Mouse (Mus musculus): ENCODE data around the gene Zfp28. TPM values are rescaled to one million over a fixed set of nuclear protein-coding genes. Genes with fewer than 3 reads are reported as not detected.

Zfp28 gene
- polyA plus RNA-seq, 2 experiments: 0.91 to 1.0 TPM

DNA sequence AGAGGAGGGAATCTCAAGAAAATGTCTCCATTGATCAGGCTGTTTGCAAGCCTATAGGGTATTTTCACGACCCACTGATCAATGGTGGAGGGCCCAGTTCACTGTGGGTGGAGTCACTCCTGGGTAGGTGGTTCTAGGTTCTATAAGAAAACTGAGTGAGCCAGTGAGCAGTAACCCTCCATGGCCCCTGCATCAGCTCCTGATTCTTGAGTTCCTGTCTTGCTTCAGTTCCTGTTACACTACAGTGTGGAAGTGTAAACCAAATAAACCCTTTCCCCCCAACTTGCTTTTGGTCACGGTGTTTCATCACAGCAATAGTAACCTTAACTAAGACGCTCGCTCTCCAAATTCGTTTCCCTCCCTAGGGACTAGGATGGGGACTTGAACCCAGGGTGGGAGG is 5.9 kb downstream of the Zfp28 start:
- ATAC-seq (ENCODE audit: insufficient read depth) (no peak), DNase-seq (ENCODE audit: low read depth in 3 of 3, low spot score in 3 of 3) (no peak)
- 66% methylated on average over 5 of the region's 5 CpGs for WGBS (ENCODE audit: insufficient replicate concordance)

DNA sequence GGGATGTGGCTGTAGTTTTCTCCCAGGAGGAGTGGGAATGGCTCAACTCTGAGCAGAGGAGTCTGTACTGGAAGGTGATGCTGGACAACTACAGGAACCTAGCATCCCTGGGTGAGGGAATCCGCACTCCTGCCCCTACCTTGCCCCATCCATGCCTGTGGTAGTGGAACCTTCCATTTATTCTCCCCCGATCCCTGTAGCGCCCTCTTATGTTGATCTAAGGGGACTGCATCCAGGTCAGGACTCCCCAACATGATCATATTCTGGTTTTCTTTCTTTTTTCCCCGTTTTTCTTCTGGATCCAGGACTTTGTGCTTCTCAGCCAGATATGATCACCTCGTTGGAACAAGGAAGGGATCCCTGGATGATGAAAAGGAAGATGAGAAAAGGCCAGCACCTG is 6.4 kb downstream of the Zfp28 start:
- ATAC-seq (ENCODE audit: insufficient read depth): no peak
- WGBS (ENCODE audit: insufficient replicate concordance): 42% methylated on average over 5 of the region's 5 CpGs

More for the DNA sequence above, 5.9 kb downstream of the Zfp28 start:
- no peak overlapping the region for H3K9ac ChIP-seq (replicated peaks)
- no peaks in the 10 kb centered on the region for H3K36me3 ChIP-seq (replicated peaks; ENCODE audit: control insufficient read depth, insufficient read depth, low read depth)
- no peak overlapping the region for H3K27ac ChIP-seq
- H3K27me3 ChIP-seq (ENCODE audit: control insufficient read depth, insufficient read depth, low read length): no peaks in the 10 kb centered on the region
- no peaks in the 10 kb centered on the region for H3K9me3 ChIP-seq (ENCODE audit: control insufficient read depth, low read length)
- no peak overlapping the region for H3K4me2 ChIP-seq (ENCODE audit: low read depth)
- no peak overlapping the region for H3K4me3 ChIP-seq (ENCODE audit: insufficient read depth in 1 of 2, low read depth in 2 of 2, low read length in 2 of 2)
- H3K4me1 ChIP-seq (replicated peaks; ENCODE audit: control insufficient read depth in 2 of 2, insufficient read depth in 2 of 2, low read length in 1 of 2): peaks cover under 1 to 1% of the 10 kb centered on the region in 2 experiments; a peak in 3 of 4 replicates
- TF ChIP-seq EP300 (IDR thresholded peaks at IDR 0.05; ENCODE audit: low read depth) (no peak), CTCF (IDR thresholded peaks at IDR 0.05; ENCODE audit: low read depth) (no peak)

DNA sequence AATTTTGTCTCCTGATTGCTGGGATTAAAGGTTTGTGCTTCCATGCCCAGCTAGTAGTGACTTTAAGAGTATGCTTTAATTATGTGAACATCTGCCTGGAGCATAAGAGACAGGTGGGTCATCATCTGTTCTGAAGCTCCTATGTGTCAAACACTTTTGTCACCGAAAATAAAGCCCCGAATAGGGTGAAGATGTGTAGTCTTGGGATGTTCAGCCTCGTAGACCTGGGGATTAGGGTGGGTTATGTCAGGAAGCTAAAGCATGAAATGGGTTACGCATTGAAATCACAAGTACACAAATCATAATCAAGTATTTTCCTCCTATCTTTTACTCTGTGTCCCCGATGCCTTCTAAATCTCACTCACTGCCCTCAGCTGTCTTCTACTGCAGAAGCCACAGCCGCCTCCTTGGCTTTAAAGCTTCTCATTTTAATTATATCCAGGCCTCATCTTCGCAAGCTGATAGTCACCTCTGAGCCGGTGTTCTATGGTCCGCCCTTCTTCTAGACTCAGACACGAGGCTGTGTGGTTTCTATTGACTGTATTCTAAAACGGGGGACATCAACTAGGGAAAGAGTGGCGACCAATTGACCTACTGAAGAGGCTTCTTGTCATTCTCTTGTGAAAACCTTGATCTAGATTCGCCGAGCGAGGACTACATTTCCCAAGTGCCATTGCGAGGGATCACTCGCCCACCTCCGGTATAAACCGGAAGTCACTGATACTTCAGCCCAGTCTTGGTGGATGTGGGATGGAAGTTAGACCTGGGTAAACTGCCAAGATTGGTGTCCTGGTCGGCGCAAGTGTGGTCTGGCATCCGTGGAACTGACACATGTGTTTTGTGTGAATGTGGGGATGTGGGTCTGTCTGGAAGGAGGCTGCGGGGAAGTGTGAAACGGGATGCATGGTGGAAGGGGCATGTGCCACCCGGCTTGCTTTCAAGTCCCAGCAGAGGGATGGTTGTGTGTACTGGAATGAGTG is 15.2 kb downstream of the Zfp28 start, which contains the start of gene Smim17:
Gene Smim17, plus strand, starts transcription at position 720 of the 980 bp plus-strand sequence.
- Histone ChIP-seq H3K36me3 (replicated peaks; ENCODE audit: control insufficient read depth, insufficient read depth, low read depth) (no peaks in the 10 kb centered on the region), H3K9ac (replicated peaks) (no peak within 1 kb of the TSS)
- no peak for TF ChIP-seq CTCF (IDR thresholded peaks at IDR 0.05; ENCODE audit: low read depth)
- TF ChIP-seq EP300 (IDR thresholded peaks at IDR 0.05; ENCODE audit: low read depth): no peak

More for the DNA sequence above, 6.4 kb downstream of the Zfp28 start:
- Histone ChIP-seq H3K4me2 (ENCODE audit: low read depth) (no peak overlapping the region), H3K4me1 (replicated peaks; ENCODE audit: control insufficient read depth in 2 of 2, insufficient read depth in 2 of 2, low read length in 1 of 2) (no peaks in the 10 kb centered on the region), H3K36me3 (replicated peaks; ENCODE audit: control insufficient read depth, insufficient read depth, low read depth) (no peaks in the 10 kb centered on the region), H3K27me3 (ENCODE audit: control insufficient read depth, insufficient read depth, low read length) (no peaks in the 10 kb centered on the region), H3K9ac (replicated peaks) (no peak overlapping the region), H3K27ac (no peak overlapping the region), H3K9me3 (ENCODE audit: control insufficient read depth, low read length) (no peaks in the 10 kb centered on the region), H3K4me3 (ENCODE audit: insufficient read depth in 1 of 2, low read depth in 2 of 2, low read length in 2 of 2) (no peak overlapping the region)
- peak; percentile 27; the same call in 1 of the 2 replicates for TF ChIP-seq CTCF (IDR thresholded peaks at IDR 0.05; ENCODE audit: low read depth)
- no peak for TF ChIP-seq EP300 (IDR thresholded peaks at IDR 0.05; ENCODE audit: low read depth)
- no peak for DNase-seq (ENCODE audit: low read depth in 3 of 3, low spot score in 3 of 3)

DNA sequence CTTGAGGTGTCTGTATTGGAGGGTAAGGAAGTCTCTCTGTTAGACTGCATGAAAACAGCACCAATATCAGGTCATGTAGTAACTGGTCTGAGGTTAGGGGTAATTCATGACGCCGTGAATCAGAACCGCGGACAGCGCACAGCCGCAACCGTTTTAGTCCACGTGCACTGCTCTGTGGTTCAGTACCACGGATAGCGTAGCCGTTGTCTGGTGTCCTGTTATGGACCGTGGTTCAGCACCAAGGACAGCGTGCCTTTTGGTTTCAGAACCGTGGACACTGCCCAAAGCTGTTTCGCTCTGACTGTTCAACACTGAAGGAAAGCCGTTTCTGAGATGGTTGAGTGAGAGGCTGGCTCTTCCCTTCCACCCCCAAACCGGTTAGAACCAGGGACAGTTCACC is 26.9 kb downstream of the Zfp28 start, which contains the start of gene Gm20715:
Gene Gm20715, plus strand, starts transcription at position 235 of the 400 bp plus-strand sequence.
- Histone ChIP-seq H3K4me1 (replicated peaks; ENCODE audit: control insufficient read depth in 2 of 2, insufficient read depth in 2 of 2, low read length in 1 of 2) (no peaks in the 10 kb centered on the region), H3K36me3 (replicated peaks; ENCODE audit: control insufficient read depth, insufficient read depth, low read depth) (no peaks in the 10 kb centered on the region), H3K27ac (no peak within 1 kb of the TSS), H3K9me3 (ENCODE audit: control insufficient read depth, low read length) (no peaks in the 10 kb centered on the region), H3K4me3 (ENCODE audit: insufficient read depth in 1 of 2, low read depth in 2 of 2, low read length in 2 of 2) (no peak within 1 kb of the TSS), H3K27me3 (ENCODE audit: control insufficient read depth, insufficient read depth, low read length) (no peaks in the 10 kb centered on the region), H3K9ac (replicated peaks) (no peak within 1 kb of the TSS), H3K4me2 (ENCODE audit: low read depth) (no peak within 1 kb of the TSS)
- TF ChIP-seq EP300 (IDR thresholded peaks at IDR 0.05; ENCODE audit: low read depth): peak; percentile 21; the same call in 1 of the 2 replicates
- no peak for TF ChIP-seq CTCF (IDR thresholded peaks at IDR 0.05; ENCODE audit: low read depth)
- peak; percentile 76 to 80 (median 78) for DNase-seq (ENCODE audit: low read depth in 3 of 3, low spot score in 3 of 3)
- ATAC-seq (ENCODE audit: insufficient read depth): peak; percentile 84
- WGBS (ENCODE audit: insufficient replicate concordance): 1% methylated on average over 17 of the region's 17 CpGs

More for the DNA sequence above, 15.2 kb downstream of the Zfp28 start, which contains the start of gene Smim17:
- DNase-seq (ENCODE audit: low read depth in 3 of 3, low spot score in 3 of 3) (peak; percentile 9 to 16 (median 13)), ATAC-seq (ENCODE audit: insufficient read depth) (peak; percentile 52; the same call in 1 of the 2 replicates)
- Histone ChIP-seq H3K4me2 (ENCODE audit: low read depth) (peak within 1 kb of the TSS; percentile 53), H3K4me1 (replicated peaks; ENCODE audit: control insufficient read depth in 2 of 2, insufficient read depth in 2 of 2, low read length in 1 of 2) (no peaks in the 10 kb centered on the region; a peak in 1 of 4 replicates), H3K4me3 (ENCODE audit: insufficient read depth in 1 of 2, low read depth in 2 of 2, low read length in 2 of 2) (peak within 1 kb of the TSS; percentile 38 to 74), H3K9me3 (ENCODE audit: control insufficient read depth, low read length) (no peaks in the 10 kb centered on the region), H3K27ac (no peak within 1 kb of the TSS), H3K27me3 (ENCODE audit: control insufficient read depth, insufficient read depth, low read length) (no peaks in the 10 kb centered on the region)
- WGBS (ENCODE audit: insufficient replicate concordance): 21% methylated on average over 25 of the region's 25 CpGs
